ENCODE assay signal across 33 mouse cellular contexts in the genomic region with DNA sequence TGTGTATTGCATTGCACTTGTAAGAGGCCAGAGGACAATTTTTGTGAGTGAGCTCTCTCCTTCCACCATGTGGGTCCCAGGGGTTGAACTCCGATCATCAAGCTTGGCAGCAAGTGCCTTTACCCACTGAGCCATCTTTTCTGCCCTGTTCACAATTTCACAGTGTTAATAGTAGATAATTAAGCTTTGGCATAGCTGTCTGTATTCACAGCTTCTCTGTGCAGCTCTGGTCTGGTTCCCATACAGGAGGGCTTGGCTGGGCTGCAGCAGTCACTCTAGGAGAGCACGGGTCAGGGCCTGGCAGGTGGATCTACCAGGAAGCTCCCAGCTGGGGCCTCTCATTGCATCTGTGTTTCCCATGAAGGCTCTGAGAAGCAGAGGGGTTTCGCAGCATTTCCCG. TPM values are rescaled to one million over a fixed set of nuclear protein-coding genes. Genes with fewer than 3 reads are reported as not detected.
DNase-seq lines count a peak whose midpoint lies in the region; ATAC-seq lines count a peak whose summit lies in the region.
"Had no signal": no experiment of that assay in that cellular context is flagged by ENCODE, and none has a peak within 500 bp of the region (broad histone marks: within the 10 kb centered on the region; RNA-seq: fewer than 3 reads in every experiment).

No protein-coding gene starts in this region.

- no peak for ATAC-seq in forebrain, embryonic 11.5 days (replicated peaks; ENCODE audit: low FRiP score)
- ATAC-seq in forebrain, embryonic 16.5 days, result peak; percentile 73
- ATAC-seq: activated CD4-positive, CD25-positive, alpha-beta regulatory T cell, adult 4 months; intestine, embryonic 16.5 days had no signal

- H3K9ac ChIP-seq in forebrain, embryonic 11.5 days (ENCODE audit: low read length), result no peak overlapping the region
- H3K9ac ChIP-seq in forebrain, embryonic 16.5 days (replicated peaks; ENCODE audit: low read depth, low read length), result no peak overlapping the region
- H3K9ac ChIP-seq: embryonic facial prominence, embryonic 13.5 days; heart, embryonic 15.5 days; limb, embryonic 13.5 days; lung, embryonic 15.5 days; neural tube, embryonic 15.5 days had no signal

- DNase-seq in cerebellum, postnatal 10 days, result peak; percentile 68 to 80
- no peak for DNase-seq in cerebellum, postnatal 25 days
- peak; percentile 72 for DNase-seq in left cerebral cortex, postnatal 4 days
- no peak for DNase-seq in left cerebral cortex, postnatal 36 days (ENCODE audit: low spot score in 2 of 2)
- DNase-seq in forebrain, embryonic 11.5 days (ENCODE audit: low spot score), result no peak
- DNase-seq in spleen, postnatal 10 days (ENCODE audit: low spot score in 2 of 2), result no peak
- DNase-seq in frontal cortex, postnatal 25 days (ENCODE audit: low spot score in 2 of 2), result no peak
- DNase-seq: adrenal gland, adult 2 months; adrenal gland, postnatal 36 days; cerebellum, adult 8-10 months; gastrocnemius, postnatal 25 days; heart, adult 11 months; heart, postnatal 36 days; kidney, adult 8-10 months; kidney, postnatal 10 days; layer of hippocampus, adult 9-11 months; lung, postnatal 36 days; right cerebral cortex, postnatal 4 days; thymus, adult 2 months; thymus, postnatal 36 days had no signal

- H3K4me1 ChIP-seq in forebrain, embryonic 11.5 days (replicated peaks; ENCODE audit: control insufficient read depth, insufficient read depth, low read length), result peaks cover 11% of the 10 kb centered on the region; the same call in 1 of the 2 replicates
- peaks cover 12% of the 10 kb centered on the region for H3K4me1 ChIP-seq in forebrain, embryonic 16.5 days (replicated peaks; ENCODE audit: control insufficient read depth, insufficient read depth, low read length)
- H3K4me1 ChIP-seq: heart, embryonic 10.5 days; lung, embryonic 15.5 days had no signal

- WGBS in forebrain, embryonic 11.5 days, result 47% methylated on average over 4 of the region's 4 CpGs
- WGBS in forebrain, embryonic 16.5 days, result 28% methylated on average over 4 of the region's 4 CpGs

- no peaks in the 10 kb centered on the region for H3K36me3 ChIP-seq in forebrain, embryonic 11.5 days (ENCODE audit: control insufficient read depth, insufficient read depth, low read length)
- no peaks in the 10 kb centered on the region for H3K36me3 ChIP-seq in forebrain, embryonic 16.5 days (ENCODE audit: control insufficient read depth, insufficient read depth)
- H3K36me3 ChIP-seq: embryonic facial prominence, embryonic 13.5 days; heart, embryonic 10.5 days; heart, embryonic 15.5 days; limb, embryonic 13.5 days; lung, embryonic 15.5 days; neural tube, embryonic 15.5 days had no signal

- no peaks in the 10 kb centered on the region for H3K27me3 ChIP-seq in forebrain, embryonic 11.5 days (ENCODE audit: control insufficient read depth, insufficient read depth, low read length)
- no peaks in the 10 kb centered on the region for H3K27me3 ChIP-seq in forebrain, embryonic 16.5 days (replicated peaks; ENCODE audit: control insufficient read depth, insufficient read depth, low read length)
- H3K27me3 ChIP-seq: CH12.LX; embryonic facial prominence, embryonic 13.5 days; limb, embryonic 13.5 days; lung, embryonic 15.5 days; neural tube, embryonic 15.5 days had no signal

- H3K9me3 ChIP-seq in forebrain, embryonic 11.5 days (ENCODE audit: control insufficient read depth, low read length), result no peaks in the 10 kb centered on the region
- no peaks in the 10 kb centered on the region for H3K9me3 ChIP-seq in forebrain, embryonic 16.5 days (ENCODE audit: control insufficient read depth, low read length)
- H3K9me3 ChIP-seq: embryonic facial prominence, embryonic 13.5 days; heart, embryonic 10.5 days; heart, embryonic 15.5 days; limb, embryonic 13.5 days; lung, embryonic 15.5 days; neural tube, embryonic 15.5 days had no signal

- H3K4me2 ChIP-seq in forebrain, embryonic 11.5 days (ENCODE audit: low read depth, low read length, severe bottlenecking), result no peak overlapping the region
- H3K4me2 ChIP-seq in forebrain, embryonic 16.5 days (ENCODE audit: low read length), result no peak overlapping the region
- H3K4me2 ChIP-seq: embryonic facial prominence, embryonic 13.5 days; heart, embryonic 15.5 days; limb, embryonic 13.5 days; liver, embryonic 11.5 days; lung, embryonic 15.5 days; midbrain, embryonic 11.5 days; neural tube, embryonic 15.5 days had no signal

- 0 out of 2 replicates have a peak overlapping the region, but pooled peaks have one; percentile 37 for H3K27ac ChIP-seq in forebrain, embryonic 11.5 days (ENCODE audit: low read depth, low read length)
- H3K27ac ChIP-seq in forebrain, embryonic 16.5 days (ENCODE audit: low read length), result no peak overlapping the region
- H3K27ac ChIP-seq: embryonic facial prominence, embryonic 13.5 days; heart, embryonic 10.5 days; heart, embryonic 15.5 days; limb, embryonic 13.5 days; lung, embryonic 15.5 days; neural tube, embryonic 15.5 days had no signal

- intact Hi-C loops in left cerebral cortex, postnatal 4 days (cut with DNase I), result no loop called here
- intact Hi-C loops in left cerebral cortex, postnatal 36 days (cut with DNase I), result no loop called here

- H3K4me3 ChIP-seq in forebrain, embryonic 11.5 days (ENCODE audit: low read depth, low read length), result no peak overlapping the region
- H3K4me3 ChIP-seq in forebrain, embryonic 16.5 days (replicated peaks; ENCODE audit: low read length), result no peak overlapping the region
- H3K4me3 ChIP-seq: embryonic facial prominence, embryonic 13.5 days; heart, embryonic 10.5 days; heart, embryonic 15.5 days; limb, embryonic 13.5 days; lung, embryonic 15.5 days; neural tube, embryonic 15.5 days had no signal

RNA-seq across cellular contexts. Expression of gene Rpl14, which starts 24.1 kb away (rescaled TPM):
- 100 to 1,000 TPM; 423 to 424 TPM for total RNA-seq in left cerebral cortex, postnatal 4 days (2021)
- 100 to 1,000 TPM; 263 to 301 TPM for total RNA-seq in left cerebral cortex, postnatal 36 days (2021)
- 772 and 838 TPM in 2 replicates for polyA plus RNA-seq in forebrain, embryonic 11.5 days (2014; fragmentation: Nextera tagmentation; extraction: Ambion mirVana)
- polyA plus RNA-seq in forebrain, embryonic 16.5 days (2015; fragmentation: Nextera tagmentation; extraction: Ambion mirVana), result 400 and 407 TPM in 2 replicates

RNA-seq across cellular contexts. Expression of gene Entpd3, which starts 55.7 kb away (rescaled TPM):
- total RNA-seq in left cerebral cortex, postnatal 4 days (2021), result 1 to 10 TPM; 5.4 to 5.6 TPM
- 1 to 10 TPM; 5.6 to 8.0 TPM for total RNA-seq in left cerebral cortex, postnatal 36 days (2021)
- 0.32 TPM in 1 of 2 replicates, not detected in the other for polyA plus RNA-seq in forebrain, embryonic 11.5 days (2014; fragmentation: Nextera tagmentation; extraction: Ambion mirVana)
- polyA plus RNA-seq in forebrain, embryonic 16.5 days (2015; fragmentation: Nextera tagmentation; extraction: Ambion mirVana), result 2.3 and 2.6 TPM in 2 replicates
- total RNA-seq: common myeloid progenitor, adult 5-6 weeks; gastrocnemius, postnatal 25 days; heart, postnatal 36 days had no signal

Comparison
In these comparisons a context has a peak if more than half of its experiments do, and no peak if none do; other contexts are left out.
1. DNase-seq: peak in cerebellum, postnatal 10 days (2 of 2) and left cerebral cortex, postnatal 4 days (single experiment); none in cerebellum, postnatal 25 days (0 of 2), left cerebral cortex, postnatal 36 days (0 of 2), forebrain, embryonic 11.5 days (single experiment), spleen, postnatal 10 days (0 of 2) and frontal cortex, postnatal 25 days (0 of 2).